Mouse (Mus musculus) urinary bladder, postnatal 14 days (tissue): ENCODE results near the gene Ramp1.
A peak's percentile ranks its signal among the peaks of the same experiment; 100 is the strongest.

ENCODE experiments used
- DNase-seq: peaks from one replicate; pipeline ENCODE4 v3.0.0; 2021; ENCODE audit warnings: low spot score

Ramp1 gene

GRCm38 (mm10) chr1:91201122-91201521 lies 21.5 kb downstream of the Ramp1 start:
- DNase-seq, result no peak

- no peak for DNase-seq
These were observed 24.7 kb downstream of the Ramp1 start for GRCm38 (mm10) chr1:91204221-91204765.

DNA sequence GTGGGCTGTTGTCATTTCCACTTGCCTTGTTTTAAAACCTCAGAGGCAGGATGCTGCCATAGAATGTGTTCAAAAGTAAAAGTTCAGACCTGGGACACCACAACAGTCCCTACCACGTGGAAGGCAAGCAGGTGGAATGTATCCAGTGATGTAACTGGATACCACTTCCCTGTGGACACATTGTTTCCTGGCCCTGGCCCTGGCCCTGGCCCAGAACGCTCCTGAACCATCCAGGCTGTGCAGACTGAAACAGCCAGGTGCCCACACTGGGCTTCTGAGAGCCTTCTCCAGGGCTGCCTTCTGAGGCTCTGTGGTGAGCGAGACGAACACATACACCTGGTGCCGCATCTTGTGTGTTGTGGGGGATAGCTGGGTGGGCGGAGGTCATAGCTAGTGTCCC lies 26.0 kb downstream of the Ramp1 start:
- DNase-seq, result no peak

DNA sequence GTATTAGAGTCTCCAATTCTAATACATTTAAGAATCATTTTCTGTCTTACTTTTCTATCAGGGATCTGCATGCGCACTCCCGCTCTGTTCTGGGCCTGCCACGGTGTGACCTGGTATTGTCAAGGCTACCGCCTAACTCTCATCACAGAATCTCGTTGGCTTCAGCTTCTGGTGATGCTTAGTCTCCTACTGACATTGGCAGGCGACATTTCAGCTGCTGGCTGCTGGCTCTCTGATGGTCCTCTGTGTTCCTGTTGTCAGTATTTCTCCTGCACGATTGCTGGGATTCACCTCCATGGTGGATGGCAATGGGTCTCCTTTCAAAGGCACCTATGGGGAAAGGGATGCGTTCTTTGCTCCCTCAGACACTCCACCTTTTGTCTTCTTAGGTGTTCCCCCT lies 26.7 kb downstream of the Ramp1 start:
- DNase-seq, result no peak

DNA sequence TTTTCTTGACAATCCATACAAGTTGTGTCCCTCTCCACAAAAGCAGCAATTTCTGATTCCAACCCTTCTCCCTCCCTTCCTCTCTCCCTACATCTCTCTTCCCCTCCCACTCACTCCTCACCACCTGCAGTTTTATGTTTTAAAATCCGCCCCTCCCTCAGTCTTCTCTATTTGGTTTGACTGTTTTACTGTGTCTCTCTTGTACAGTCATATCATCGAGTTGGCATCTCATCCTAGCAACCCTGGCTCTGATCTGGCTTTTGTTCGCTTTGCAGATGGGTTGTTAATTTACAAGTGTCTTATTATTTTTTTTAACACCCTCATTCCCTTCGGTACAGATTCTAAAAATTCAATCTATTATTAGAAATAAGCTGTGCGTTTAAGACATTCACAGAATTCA lies 27.3 kb downstream of the Ramp1 start:
- no peak for DNase-seq

- no peak for DNase-seq
These were observed 27.9 kb downstream of the Ramp1 start for GRCm38 (mm10) chr1:91207334-91208074.

DNA sequence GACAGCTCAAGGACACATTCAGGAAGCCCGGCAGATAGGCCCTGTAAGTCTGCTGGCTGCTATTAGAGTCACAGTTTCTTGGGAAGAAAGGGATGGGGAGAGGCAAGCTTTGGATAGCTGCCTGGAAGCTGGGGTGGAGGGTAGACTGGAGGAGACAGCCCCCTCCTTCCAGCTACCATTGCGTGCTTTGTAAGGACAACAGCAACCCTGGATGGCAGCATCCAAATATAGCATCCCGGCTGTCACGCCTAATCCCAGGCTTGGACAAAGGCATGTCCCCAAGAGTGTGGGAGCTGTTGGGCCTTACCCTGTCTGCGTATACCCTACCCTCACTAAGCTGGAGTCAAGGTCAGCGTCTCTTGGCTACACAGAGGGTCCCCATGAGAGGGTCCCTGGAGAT lies 29.7 kb downstream of the Ramp1 start:
- peak; percentile 33 for DNase-seq

GRCm38 (mm10) chr1:91209785-91210184 lies 30.2 kb downstream of the Ramp1 start:
- DNase-seq, result peak; percentile 58

- peak; percentile 60 for DNase-seq
These were observed 31.5 kb downstream of the Ramp1 start for GRCm38 (mm10) chr1:91211099-91211498.

GRCm38 (mm10) chr1:91211591-91212008 lies 32.0 kb downstream of the Ramp1 start:
- DNase-seq, result no peak

DNA sequence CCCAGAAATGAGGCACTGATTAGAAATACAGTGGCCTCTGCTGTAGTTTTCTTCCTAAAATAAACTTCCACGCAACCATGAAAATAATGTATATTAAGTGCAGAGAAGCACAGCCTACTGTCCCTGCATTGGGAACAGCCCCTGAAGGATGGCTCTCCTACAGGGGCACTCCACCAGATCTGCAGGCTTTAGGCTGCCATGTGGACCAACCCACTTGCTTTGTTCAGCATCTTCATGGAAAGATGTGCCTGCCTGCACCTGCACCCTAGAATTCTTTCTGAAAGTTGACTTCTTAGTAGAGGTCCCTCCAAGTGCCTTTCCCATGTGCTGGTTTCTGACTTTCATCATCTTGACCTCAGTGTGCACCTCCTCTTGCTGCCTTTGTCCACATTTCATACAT lies 35.6 kb downstream of the Ramp1 start:
- no peak for DNase-seq

DNA sequence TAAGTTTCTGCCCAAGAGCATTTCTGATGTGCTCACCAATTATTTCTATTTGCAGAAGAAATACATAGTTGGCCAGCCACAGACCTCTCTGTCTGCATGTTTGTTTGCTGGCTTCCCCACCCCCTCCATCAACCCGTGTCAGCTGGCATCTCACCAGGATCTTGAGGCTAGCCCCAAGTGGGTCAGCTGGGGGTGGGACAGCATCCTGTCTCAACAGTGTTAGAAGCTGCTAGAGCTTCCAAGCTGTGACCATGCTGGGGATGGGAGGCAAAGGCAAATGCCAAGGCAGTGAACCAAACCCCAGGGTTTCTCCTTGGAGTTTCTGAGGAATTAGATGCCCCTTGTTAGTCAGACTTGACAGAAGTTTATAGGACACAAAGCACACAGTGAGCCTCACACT lies 36.4 kb downstream of the Ramp1 start:
- DNase-seq, result no peak

DNA sequence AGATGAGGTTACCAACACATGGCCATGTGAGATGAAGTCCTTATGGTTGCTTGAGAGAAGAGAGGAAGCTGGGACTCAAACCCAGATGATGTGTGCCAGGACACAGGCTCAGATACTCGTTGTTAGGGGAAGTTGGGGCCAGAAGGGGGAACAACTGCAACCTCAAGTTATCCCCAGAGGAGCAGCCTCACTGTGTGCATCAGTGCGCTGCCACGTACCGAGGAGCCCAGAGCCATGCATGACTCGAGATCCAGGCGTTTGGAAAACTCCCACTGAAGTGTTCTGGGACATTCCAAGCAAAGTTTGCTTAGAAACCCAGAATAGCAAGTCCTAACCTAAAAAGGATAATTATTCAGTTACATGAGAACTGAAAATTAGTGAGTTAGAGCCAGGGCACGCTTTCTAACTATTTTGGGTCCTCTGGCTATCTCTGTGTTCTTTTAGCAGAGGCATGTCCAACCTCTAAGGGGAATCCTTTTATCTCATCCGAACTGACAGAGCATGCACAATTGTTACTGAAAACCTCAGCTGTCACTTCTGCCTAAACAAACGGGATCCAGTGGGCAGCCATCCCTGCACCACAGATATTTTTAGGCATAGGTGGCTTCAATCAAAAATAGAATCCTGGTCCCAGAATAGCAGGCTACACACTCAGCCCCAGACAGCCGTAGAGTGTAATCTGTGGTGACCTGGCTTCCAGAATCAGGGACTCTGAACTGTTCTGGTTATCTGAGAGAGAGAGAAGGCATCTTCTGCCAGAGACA lies 37.1 kb downstream of the Ramp1 start:
- DNase-seq, result no peak

GRCm38 (mm10) chr1:91219641-91220321 lies 40.2 kb downstream of the Ramp1 start:
- DNase-seq, result peak; percentile 61

- no peak for DNase-seq
These were observed 40.7 kb downstream of the Ramp1 start for GRCm38 (mm10) chr1:91220322-91220672.

GRCm38 (mm10) chr1:91226562-91226961 lies 46.9 kb downstream of the Ramp1 start:
- no peak for DNase-seq

- DNase-seq, result no peak
These were observed 47.9 kb downstream of the Ramp1 start for GRCm38 (mm10) chr1:91227381-91228054.

DNA sequence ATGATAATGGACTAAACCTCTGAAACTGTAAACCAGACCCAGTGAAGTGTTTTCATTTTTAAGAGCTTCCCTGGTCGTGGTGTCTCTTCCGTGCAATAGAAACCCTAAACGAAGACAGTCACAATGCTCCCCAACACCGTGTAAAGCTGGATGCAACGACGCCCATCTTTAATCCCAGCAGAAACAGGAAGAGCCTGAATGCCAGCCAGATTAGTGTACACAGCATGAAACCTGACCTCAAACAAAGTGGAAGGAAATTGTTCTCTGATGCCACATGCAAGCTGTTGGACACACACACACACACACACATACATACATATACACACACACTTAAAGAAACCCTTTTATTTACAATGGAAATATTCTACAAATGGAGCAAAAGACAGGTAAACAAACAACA lies 51.5 kb downstream of the Ramp1 start:
- no peak for DNase-seq

GRCm38 (mm10) chr1:91231896-91232295 lies 52.3 kb downstream of the Ramp1 start:
- DNase-seq, result no peak

DNA sequence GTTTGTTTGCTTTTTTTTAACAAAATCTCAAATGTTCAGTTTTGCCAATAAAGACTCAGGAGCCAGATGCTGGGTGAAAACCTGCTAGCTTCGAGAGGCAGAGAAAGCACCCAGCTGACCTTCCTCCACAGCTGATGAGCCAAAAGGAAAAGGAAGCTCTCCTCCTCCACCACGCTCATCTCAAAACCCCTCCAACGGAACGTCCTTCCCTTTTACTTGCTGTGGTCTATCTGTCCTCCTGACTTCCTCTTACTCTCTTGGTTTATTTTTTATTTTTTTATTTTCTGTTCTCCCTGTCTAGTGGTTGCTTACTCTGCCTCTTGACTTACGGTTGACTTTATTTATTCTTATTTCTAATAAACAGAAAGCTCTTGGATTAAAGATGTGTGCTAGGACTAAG lies 55.8 kb downstream of the Ramp1 start:
- DNase-seq, result no peak

DNA sequence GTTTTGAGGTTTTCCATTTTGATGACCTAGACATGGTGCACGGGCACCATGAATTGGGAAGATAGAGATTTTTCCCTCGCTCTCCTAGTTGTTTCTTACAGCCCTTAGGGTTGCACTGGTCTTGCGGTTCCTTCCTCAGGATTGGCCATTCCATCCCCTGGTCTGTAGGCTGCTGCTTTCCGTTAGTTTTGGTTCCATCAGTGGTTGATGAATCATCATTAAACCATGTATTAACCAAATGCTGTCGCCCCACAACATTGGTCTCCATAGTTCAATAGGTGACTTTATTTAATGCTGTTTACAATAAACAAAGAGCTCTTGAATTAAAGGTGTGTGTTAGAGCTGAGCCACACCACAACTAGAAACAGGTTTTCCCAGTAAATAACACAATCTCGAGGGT lies 58.1 kb downstream of the Ramp1 start:
- no peak for DNase-seq

DNA sequence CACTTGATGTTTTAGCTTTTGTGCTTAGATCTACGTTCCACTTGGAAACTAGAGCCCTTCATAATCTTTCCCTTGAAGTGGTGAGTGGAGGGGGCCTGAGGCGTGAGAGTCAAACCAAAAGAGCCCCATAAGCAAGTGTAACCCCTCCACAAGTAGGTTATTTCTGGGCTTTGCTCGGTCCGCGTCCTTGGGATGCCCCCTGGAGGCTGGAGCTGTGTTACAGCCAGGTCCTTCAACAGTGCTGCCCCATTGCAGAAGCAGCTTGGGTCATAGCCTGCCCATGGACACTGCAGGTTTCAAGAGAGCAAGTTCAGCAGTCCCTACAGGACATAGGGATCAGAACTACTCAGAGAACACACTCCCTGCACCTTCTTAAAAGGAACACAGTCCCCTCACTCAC lies 59.5 kb downstream of the Ramp1 start:
- peak; percentile 52 for DNase-seq
